Mouse (Mus musculus) ovary, postnatal 10 days (tissue): ENCODE measurements at regions not wholly inside any gene's neighbourhood (a gene's known extent, or its start where the extent isn't known, plus 50 kb on each side); places are given as distances from the start of the nearest gene placed in this dataset.
A peak's percentile ranks its signal among the peaks of the same experiment; 100 is the strongest.

Experiments
- DNase-seq: peaks from one replicate; pipeline ENCODE4 v3.0.0; 2022; ENCODE audit warnings: low spot score

DNA sequence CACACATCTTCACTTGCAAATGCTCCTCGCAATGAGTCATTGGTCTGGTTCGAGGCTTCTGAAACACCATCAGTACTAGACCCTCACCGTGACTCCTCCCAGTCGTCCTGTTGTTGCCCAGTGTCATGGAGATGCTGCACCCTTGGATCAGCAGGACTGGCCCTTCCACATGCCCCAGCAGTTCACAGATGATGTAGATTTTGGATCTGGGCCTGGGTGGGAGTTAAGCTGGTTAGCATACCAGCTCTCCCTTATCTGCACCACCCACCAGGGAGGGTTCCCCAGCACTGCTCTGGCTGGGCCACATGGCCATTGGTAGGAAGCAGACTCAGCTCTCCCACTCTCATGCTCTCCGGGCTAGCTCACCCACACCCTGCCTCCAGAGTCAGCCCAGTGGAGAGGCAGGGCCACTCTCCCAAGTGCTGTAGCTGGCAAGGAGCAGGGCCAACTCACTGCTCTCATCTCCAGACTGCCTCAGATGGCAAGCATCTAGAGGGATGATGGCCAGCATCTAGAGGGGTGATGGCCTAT, 60.8 kb upstream of the Thy1 start:
- DNase-seq = no peak

- DNase-seq = no peak
These were observed 60.0 kb upstream of the Thy1 start for GRCm38 (mm10) chr9:43983220-43983619.

DNA sequence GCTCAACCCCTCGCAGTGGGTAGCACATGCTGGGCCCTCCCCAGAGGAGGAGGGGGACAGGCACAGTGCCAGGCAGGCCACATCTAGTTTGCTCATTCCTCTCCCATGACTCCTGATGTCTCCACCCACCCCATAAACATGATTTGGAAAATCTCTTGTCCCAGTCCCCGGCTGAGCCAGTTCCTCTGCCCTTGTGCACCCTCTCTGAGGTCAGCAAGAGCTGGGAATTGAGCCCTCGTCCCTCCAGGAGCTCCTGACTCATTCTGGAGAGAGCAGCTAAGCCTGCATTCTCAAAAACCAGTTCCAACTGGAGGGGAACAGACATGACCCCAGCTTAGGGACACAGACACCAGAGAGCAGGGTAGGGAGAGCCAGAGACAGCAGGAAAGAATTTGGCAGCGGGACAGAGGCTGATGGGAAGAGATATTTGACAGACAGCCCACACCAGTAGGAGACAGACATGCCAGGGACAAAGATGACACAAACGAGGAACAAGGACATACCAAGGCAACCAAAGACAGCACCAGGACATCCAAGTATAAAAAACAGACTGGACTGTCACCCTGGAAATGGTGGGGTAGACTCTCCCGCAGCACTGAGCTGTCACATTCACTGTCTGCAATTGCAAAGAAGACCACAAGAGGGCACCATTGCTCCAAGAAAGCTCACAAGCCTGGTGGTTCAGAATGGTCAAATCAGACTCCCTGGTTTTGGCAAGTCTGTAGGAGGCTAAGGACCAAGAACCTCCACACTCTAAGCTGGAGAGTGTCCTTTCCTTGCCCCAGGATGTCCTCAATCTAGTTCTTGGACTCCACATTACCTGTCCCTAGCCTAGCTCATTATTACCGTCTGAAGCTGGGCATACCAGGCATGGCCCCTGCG, 58.8 kb upstream of the Thy1 start:
- peak; percentile 70 for DNase-seq

DNA sequence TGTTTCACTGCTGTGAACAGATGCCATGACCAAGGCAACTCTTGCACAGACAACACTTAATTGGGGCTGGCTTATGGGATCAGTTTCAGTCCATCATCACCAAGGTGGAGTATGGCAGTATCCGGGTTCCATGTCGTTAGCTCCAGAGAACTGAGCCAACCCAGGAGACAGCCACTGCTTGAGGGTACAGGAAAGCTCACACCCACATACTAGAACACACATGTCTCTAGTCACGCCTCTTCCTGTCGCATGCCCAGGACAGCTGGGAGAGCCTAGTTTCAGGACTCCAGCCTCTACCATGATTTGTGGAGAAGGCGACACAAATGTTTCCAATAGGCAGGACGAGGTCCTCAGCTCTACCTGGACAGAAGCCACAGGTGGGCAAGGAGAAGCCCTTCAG, 55.2 kb upstream of the Thy1 start:
- no peak for DNase-seq

DNA sequence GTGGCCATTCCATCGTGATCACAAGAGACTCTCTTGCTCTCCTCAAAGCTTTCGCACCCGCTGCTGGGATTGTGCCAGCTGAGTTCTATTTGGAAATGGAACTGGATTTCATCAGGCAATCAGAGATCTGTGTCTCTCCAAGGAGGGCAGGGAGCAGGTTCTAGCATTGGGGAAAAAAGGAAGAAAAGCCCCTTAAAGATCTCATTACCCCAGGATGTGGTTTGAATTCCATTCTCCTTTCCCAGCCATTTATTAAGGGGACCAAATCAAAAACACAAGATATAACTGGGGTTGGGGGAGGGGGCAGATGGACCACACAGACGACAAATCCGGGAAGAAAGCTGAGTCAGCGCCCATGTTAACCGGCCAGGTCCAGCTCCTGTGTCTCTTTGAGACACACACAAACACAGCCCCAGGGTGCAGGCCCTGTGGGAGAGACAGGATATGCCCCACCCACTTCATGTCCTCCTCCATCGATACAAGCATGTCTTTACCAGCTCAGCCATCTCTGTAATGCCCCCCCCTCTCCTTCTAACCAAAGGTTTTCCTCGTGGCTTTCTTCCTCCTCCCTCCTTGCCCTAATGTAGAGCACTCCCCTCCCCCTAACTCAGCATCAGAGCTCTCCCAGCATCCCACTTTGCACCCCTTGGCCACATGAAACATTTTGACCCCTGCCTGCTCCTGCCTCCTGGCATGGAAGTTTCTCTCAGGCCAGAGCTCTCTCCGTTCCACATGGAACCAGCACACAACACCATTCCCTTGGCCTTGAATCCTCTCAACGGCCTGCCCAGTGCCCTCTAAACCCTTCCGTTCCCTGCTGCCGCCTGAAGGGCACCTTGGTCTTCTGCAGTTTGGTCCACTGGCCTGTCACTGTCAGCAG, 54.0 kb upstream of the Thy1 start:
- no peak for DNase-seq

- no peak for DNase-seq
These were observed 53.1 kb upstream of the Thy1 start for GRCm38 (mm10) chr9:43990124-43990523.

DNA sequence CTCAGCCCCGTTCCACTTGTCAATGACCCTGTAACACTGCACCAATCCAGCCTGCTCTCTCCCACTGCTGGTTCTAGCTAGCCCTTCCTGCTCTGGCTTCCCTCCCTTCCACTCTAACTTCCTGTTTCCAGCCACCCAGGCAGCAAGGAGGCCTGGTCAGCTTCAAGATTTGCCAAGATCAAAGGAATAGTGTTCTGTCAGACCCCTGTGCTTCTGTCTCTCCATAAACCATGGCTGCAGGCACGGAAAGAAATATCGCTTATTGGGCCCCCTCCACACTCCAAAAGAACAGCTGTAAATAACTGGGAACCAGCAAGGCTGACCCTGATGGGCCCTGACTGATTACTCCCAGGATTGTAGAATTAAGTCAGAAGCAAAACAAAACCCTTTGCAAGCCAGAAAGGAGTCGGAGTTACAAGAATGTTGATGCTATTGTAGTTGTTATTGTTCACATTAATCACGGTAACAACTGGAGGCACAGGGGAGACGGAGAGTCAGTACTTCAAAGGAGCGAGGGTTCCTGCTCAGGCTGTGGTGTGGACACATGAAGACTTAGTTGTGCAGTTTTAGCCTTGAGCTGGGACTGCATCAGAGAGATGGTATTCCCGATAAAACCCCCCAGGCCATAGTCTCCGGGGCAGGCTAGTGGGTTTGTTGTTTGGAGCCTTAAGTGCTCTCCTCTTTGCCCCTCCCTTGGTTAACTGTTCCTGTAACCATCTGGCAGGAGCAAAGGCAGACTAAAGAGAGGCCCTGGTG, 49.8 kb upstream of the Thy1 start:
- no peak for DNase-seq
